Mouse (Mus musculus): Measurements from ENCODE around the gene Fgfr2.

GRCm38 (mm10) chr7:131356105-131356504 lies 1767.0 kb downstream of the Fgfr2 start:
- no peak for TF ChIP-seq CTCF (IDR thresholded peaks at IDR 0.05; ENCODE audit: extremely low read depth, insufficient read length, insufficient replicate concordance, low read depth, low read length)
- TF ChIP-seq POLR2A (IDR thresholded peaks at IDR 0.05; ENCODE audit: low read depth, low read length), result no peak

Data from small intestine, adult 2 months (tissue).